Mouse (Mus musculus): ENCODE measurements around the gene Gm20388. TPM values are rescaled to one million over a fixed set of nuclear protein-coding genes. Genes with fewer than 3 reads are reported as not detected.

The Gm20388 gene
- polyA plus RNA-seq, 1 experiment from 2014 or later, result not detected

- 0 out of 2 replicates have a peak overlapping the region, but pooled peaks have one; percentile 11 for H3K9ac ChIP-seq
- H3K27me3 ChIP-seq (ENCODE audit: control insufficient read depth, insufficient read depth, low read length), result no peaks in the 10 kb centered on the region
- DNase-seq (ENCODE audit: low spot score) (no peak), ATAC-seq (ENCODE audit: low FRiP score) (no peak)
- H3K9me3 ChIP-seq (ENCODE audit: control insufficient read depth, low read length), result no peaks in the 10 kb centered on the region
- H3K4me1 ChIP-seq (replicated peaks; ENCODE audit: control insufficient read depth, insufficient read depth, low read length), result peaks cover 46% of the 10 kb centered on the region
- no peak overlapping the region for H3K27ac ChIP-seq
- H3K36me3 ChIP-seq (replicated peaks; ENCODE audit: control insufficient read depth, insufficient read depth), result no peaks in the 10 kb centered on the region
- no peak overlapping the region for H3K4me2 ChIP-seq (replicated peaks)
- WGBS, result 77% methylated on average over 3 of the region's 3 CpGs
- H3K4me3 ChIP-seq (replicated peaks; ENCODE audit: low read length), result no peak overlapping the region
These were observed 463.0 kb downstream of the Gm20388 start for GRCm38 (mm10) chr8:120373621-120374020.

GRCm38 (mm10) chr8:120374070-120374469, 463.4 kb downstream of the Gm20388 start:
- Histone ChIP-seq H3K36me3 (replicated peaks; ENCODE audit: control insufficient read depth, insufficient read depth) (no peaks in the 10 kb centered on the region), H3K9ac (0 out of 2 replicates have a peak overlapping the region, but pooled peaks have one; percentile 11), H3K4me1 (replicated peaks; ENCODE audit: control insufficient read depth, insufficient read depth, low read length) (peaks cover 50% of the 10 kb centered on the region), H3K27ac (peak overlapping the region; percentile 69), H3K4me3 (replicated peaks; ENCODE audit: low read length) (no peak overlapping the region), H3K27me3 (ENCODE audit: control insufficient read depth, insufficient read depth, low read length) (no peaks in the 10 kb centered on the region), H3K4me2 (replicated peaks) (no peak overlapping the region), H3K9me3 (ENCODE audit: control insufficient read depth, low read length) (no peaks in the 10 kb centered on the region)
- WGBS, result 77% methylated on average over 1 of the region's 1 CpGs
- 0 out of 2 replicates have a peak, but pooled peaks have one; percentile 7 for ATAC-seq (ENCODE audit: low FRiP score)
- DNase-seq (ENCODE audit: low spot score), result no peak

GRCm38 (mm10) chr8:120374514-120374913, 463.9 kb downstream of the Gm20388 start:
- H3K9me3 ChIP-seq (ENCODE audit: control insufficient read depth, low read length), result no peaks in the 10 kb centered on the region

GRCm38 (mm10) chr8:120375170-120375569, 464.5 kb downstream of the Gm20388 start:
- Histone ChIP-seq H3K9me3 (ENCODE audit: control insufficient read depth, low read length) (no peaks in the 10 kb centered on the region), H3K4me1 (replicated peaks; ENCODE audit: control insufficient read depth, insufficient read depth, low read length) (peaks cover 51% of the 10 kb centered on the region), H3K27ac (peak overlapping the region; percentile 69; the same call in 1 of the 2 replicates), H3K27me3 (ENCODE audit: control insufficient read depth, insufficient read depth, low read length) (no peaks in the 10 kb centered on the region), H3K9ac (no peak overlapping the region), H3K36me3 (replicated peaks; ENCODE audit: control insufficient read depth, insufficient read depth) (no peaks in the 10 kb centered on the region), H3K4me2 (replicated peaks) (no peak overlapping the region), H3K4me3 (replicated peaks; ENCODE audit: low read length) (no peak overlapping the region)
- DNase-seq (ENCODE audit: low spot score), result no peak
- 39% methylated on average over 5 of the region's 5 CpGs for WGBS
- ATAC-seq (ENCODE audit: low FRiP score), result peak; percentile 28; the same call in 1 of the 2 replicates

More at GRCm38 (mm10) chr8:120374514-120374913, 463.9 kb downstream of the Gm20388 start:
- ATAC-seq (ENCODE audit: low FRiP score) (0 out of 2 replicates have a peak, but pooled peaks have one; percentile 19), DNase-seq (ENCODE audit: low spot score) (no peak)
- no peaks in the 10 kb centered on the region for H3K36me3 ChIP-seq (replicated peaks; ENCODE audit: control insufficient read depth, insufficient read depth)
- no peaks in the 10 kb centered on the region for H3K27me3 ChIP-seq (ENCODE audit: control insufficient read depth, insufficient read depth, low read length)
- peaks cover 51% of the 10 kb centered on the region for H3K4me1 ChIP-seq (replicated peaks; ENCODE audit: control insufficient read depth, insufficient read depth, low read length)
- WGBS, result 27% methylated on average over 9 of the region's 9 CpGs
- H3K4me3 ChIP-seq (replicated peaks; ENCODE audit: low read length), result no peak overlapping the region
- peak overlapping the region; percentile 11; the same call in 1 of the 2 replicates for H3K9ac ChIP-seq
- no peak overlapping the region for H3K4me2 ChIP-seq (replicated peaks)
- H3K27ac ChIP-seq, result peak overlapping the region; percentile 69

GRCm38 (mm10) chr8:120376215-120376614, 465.6 kb downstream of the Gm20388 start:
- Histone ChIP-seq H3K36me3 (replicated peaks; ENCODE audit: control insufficient read depth, insufficient read depth) (no peaks in the 10 kb centered on the region), H3K4me3 (replicated peaks; ENCODE audit: low read length) (no peak overlapping the region), H3K27me3 (ENCODE audit: control insufficient read depth, insufficient read depth, low read length) (no peaks in the 10 kb centered on the region), H3K4me1 (replicated peaks; ENCODE audit: control insufficient read depth, insufficient read depth, low read length) (peaks cover 61% of the 10 kb centered on the region), H3K4me2 (replicated peaks) (no peak overlapping the region), H3K9ac (no peak overlapping the region), H3K27ac (no peak overlapping the region; the same call in 1 of the 2 replicates), H3K9me3 (ENCODE audit: control insufficient read depth, low read length) (no peaks in the 10 kb centered on the region)
- ATAC-seq (ENCODE audit: low FRiP score) (no peak), DNase-seq (ENCODE audit: low spot score) (no peak)
- 20% methylated on average over 4 of the region's 4 CpGs for WGBS

- Histone ChIP-seq H3K4me3 (replicated peaks; ENCODE audit: low read length) (no peak overlapping the region), H3K4me1 (replicated peaks; ENCODE audit: control insufficient read depth, insufficient read depth, low read length) (peaks cover 69% of the 10 kb centered on the region), H3K9me3 (ENCODE audit: control insufficient read depth, low read length) (no peaks in the 10 kb centered on the region), H3K36me3 (replicated peaks; ENCODE audit: control insufficient read depth, insufficient read depth) (no peaks in the 10 kb centered on the region), H3K4me2 (replicated peaks) (no peak overlapping the region), H3K27me3 (ENCODE audit: control insufficient read depth, insufficient read depth, low read length) (no peaks in the 10 kb centered on the region), H3K9ac (no peak overlapping the region), H3K27ac (peak overlapping the region; percentile 35)
- WGBS, result 36% methylated on average over 22 of the region's 22 CpGs
- ATAC-seq (ENCODE audit: low FRiP score), result no peak
- DNase-seq (ENCODE audit: low spot score), result no peak
These were observed 466.5 kb downstream of the Gm20388 start for GRCm38 (mm10) chr8:120376847-120377802.

GRCm38 (mm10) chr8:120377803-120378189, 467.2 kb downstream of the Gm20388 start:
- no peak for DNase-seq (ENCODE audit: low spot score)
- Histone ChIP-seq H3K27ac (no peak overlapping the region), H3K36me3 (replicated peaks; ENCODE audit: control insufficient read depth, insufficient read depth) (no peaks in the 10 kb centered on the region), H3K4me2 (replicated peaks) (no peak overlapping the region), H3K4me1 (replicated peaks; ENCODE audit: control insufficient read depth, insufficient read depth, low read length) (peaks cover 76% of the 10 kb centered on the region), H3K9me3 (ENCODE audit: control insufficient read depth, low read length) (no peaks in the 10 kb centered on the region), H3K9ac (no peak overlapping the region), H3K4me3 (replicated peaks; ENCODE audit: low read length) (no peak overlapping the region), H3K27me3 (ENCODE audit: control insufficient read depth, insufficient read depth, low read length) (no peaks in the 10 kb centered on the region)
- 65% methylated on average over 7 of the region's 7 CpGs for WGBS
- no peak for ATAC-seq (ENCODE audit: low FRiP score)

GRCm38 (mm10) chr8:120378306-120378705, 467.7 kb downstream of the Gm20388 start:
- H3K27ac ChIP-seq, result no peak overlapping the region
- 32% methylated on average over 16 of the region's 16 CpGs for WGBS

GRCm38 (mm10) chr8:120379015-120379414, 468.4 kb downstream of the Gm20388 start:
- H3K36me3 ChIP-seq (replicated peaks; ENCODE audit: control insufficient read depth, insufficient read depth), result no peaks in the 10 kb centered on the region
- 34% methylated on average over 3 of the region's 3 CpGs for WGBS
- ATAC-seq (ENCODE audit: low FRiP score) (no peak), DNase-seq (ENCODE audit: low spot score) (no peak)
- no peak overlapping the region for H3K4me2 ChIP-seq (replicated peaks)
- H3K27ac ChIP-seq, result no peak overlapping the region
- no peaks in the 10 kb centered on the region for H3K27me3 ChIP-seq (ENCODE audit: control insufficient read depth, insufficient read depth, low read length)
- no peaks in the 10 kb centered on the region for H3K9me3 ChIP-seq (ENCODE audit: control insufficient read depth, low read length)
- H3K9ac ChIP-seq, result peak overlapping the region; percentile 10; the same call in 1 of the 2 replicates
- H3K4me3 ChIP-seq (replicated peaks; ENCODE audit: low read length), result no peak overlapping the region
- H3K4me1 ChIP-seq (replicated peaks; ENCODE audit: control insufficient read depth, insufficient read depth, low read length), result peaks cover 86% of the 10 kb centered on the region

More at GRCm38 (mm10) chr8:120378306-120378705, 467.7 kb downstream of the Gm20388 start:
- no peak for ATAC-seq (ENCODE audit: low FRiP score)
- no peak overlapping the region for H3K4me2 ChIP-seq (replicated peaks)
- no peak overlapping the region for H3K4me3 ChIP-seq (replicated peaks; ENCODE audit: low read length)
- H3K4me1 ChIP-seq (replicated peaks; ENCODE audit: control insufficient read depth, insufficient read depth, low read length), result peaks cover 81% of the 10 kb centered on the region
- DNase-seq (ENCODE audit: low spot score), result no peak
- H3K27me3 ChIP-seq (ENCODE audit: control insufficient read depth, insufficient read depth, low read length), result no peaks in the 10 kb centered on the region
- peak overlapping the region; percentile 10; the same call in 1 of the 2 replicates for H3K9ac ChIP-seq
- no peaks in the 10 kb centered on the region for H3K9me3 ChIP-seq (ENCODE audit: control insufficient read depth, low read length)
- H3K36me3 ChIP-seq (replicated peaks; ENCODE audit: control insufficient read depth, insufficient read depth), result no peaks in the 10 kb centered on the region
